Mouse (Mus musculus) limb, embryonic 15.5 days (tissue): ENCODE data around the gene Atg4d. TPM values are rescaled to one million over a fixed set of nuclear protein-coding genes. Genes with fewer than 3 reads are reported as not detected.

Experiments
- ATAC-seq: fragments of 200-750 bp; cut with Nextera tagmentation; 2 replicates; pipeline ENCODE4 v1.8.0; 2017; ENCODE audit warnings: low read depth, moderate TSS enrichment; ENCODE audit not compliant: insufficient number of reproducible peaks, low FRiP score, low TSS enrichment
- H3K27ac ChIP-seq: fragments of 300-500 bp; sonication (generic); 2 replicates; pipeline ENCODE4 v1.5.1; 2015; ENCODE audit warnings: moderate library complexity, mild to moderate bottlenecking, inconsistent platforms
- H3K27me3 ChIP-seq: fragments of 300-500 bp; sonication (generic); 2 replicates; pipeline ENCODE4 v1.6.1; 2015; ENCODE audit warnings: inconsistent platforms
- H3K36me3 ChIP-seq: fragments of 300-500 bp; sonication (generic); 2 replicates; pipeline ENCODE4 v1.6.1; 2015; ENCODE audit warnings: inconsistent platforms
- H3K4me1 ChIP-seq: fragments of 300-500 bp; sonication (generic); 2 replicates; pipeline ENCODE4 v1.6.1; 2015; ENCODE audit warnings: inconsistent platforms
- H3K4me2 ChIP-seq: fragments of 300-500 bp; sonication (generic); 2 replicates; pipeline ENCODE4 v1.6.1; 2015; ENCODE audit warnings: mild to moderate bottlenecking, inconsistent platforms
- H3K4me3 ChIP-seq: fragments of 300-500 bp; sonication (generic); 2 replicates; pipeline ENCODE4 v1.5.1; 2015; ENCODE audit warnings: mild to moderate bottlenecking, inconsistent platforms
- H3K9ac ChIP-seq: fragments of 300-500 bp; sonication (generic); 2 replicates; pipeline ENCODE4 v1.6.1; 2015; ENCODE audit warnings: inconsistent platforms
- H3K9me3 ChIP-seq: fragments of 300-500 bp; sonication (generic); 2 replicates; pipeline ENCODE4 v1.6.1; 2016; ENCODE audit warnings: inconsistent platforms
- WGBS: fragments of 180-500 bp; shearing (Covaris S2); methylation state at CpG from one replicate; pipeline ENCODE4 v1.1.7; 2015; 5-methylcytosine and 5-hydroxymethylcytosine counted together
- polyA plus RNA-seq: library from polyadenylated mRNA; unstranded; fragments of >200 nt; fragmentation: Nextera tagmentation; extraction: Ambion mirVana; gene quantifications from 2 replicates; pipeline ENCODE4 v1.2.1, GENCODE M21; 2015

Gene Atg4d
- polyA plus RNA-seq, 1 experiment from 2014 or later, result 40.8 TPM

- no peak overlapping the region for H3K27ac ChIP-seq
- no peak for ATAC-seq
- no peaks in the 10 kb centered on the region for H3K27me3 ChIP-seq
- no peak overlapping the region for H3K4me2 ChIP-seq
- H3K4me1 ChIP-seq, result no peaks in the 10 kb centered on the region
- H3K9ac ChIP-seq, result no peak overlapping the region
- H3K36me3 ChIP-seq, result no peaks in the 10 kb centered on the region
- no peak overlapping the region for H3K4me3 ChIP-seq
- no peaks in the 10 kb centered on the region for H3K9me3 ChIP-seq
- WGBS, result 82% methylated on average over 10 of the region's 10 CpGs
Measured at GRCm38 (mm10) chr9:21299014-21299413, 33.9 kb downstream of the Atg4d start.

GRCm38 (mm10) chr9:21305065-21305464 is 40.0 kb downstream of the Atg4d start:
- Histone ChIP-seq H3K27ac (no peak overlapping the region), H3K27me3 (no peaks in the 10 kb centered on the region), H3K4me3 (no peak overlapping the region), H3K4me2 (no peak overlapping the region), H3K4me1 (no peaks in the 10 kb centered on the region), H3K9me3 (no peaks in the 10 kb centered on the region), H3K36me3 (no peaks in the 10 kb centered on the region), H3K9ac (no peak overlapping the region)
- no peak for ATAC-seq
- WGBS, result 72% methylated on average over 7 of the region's 7 CpGs

DNA sequence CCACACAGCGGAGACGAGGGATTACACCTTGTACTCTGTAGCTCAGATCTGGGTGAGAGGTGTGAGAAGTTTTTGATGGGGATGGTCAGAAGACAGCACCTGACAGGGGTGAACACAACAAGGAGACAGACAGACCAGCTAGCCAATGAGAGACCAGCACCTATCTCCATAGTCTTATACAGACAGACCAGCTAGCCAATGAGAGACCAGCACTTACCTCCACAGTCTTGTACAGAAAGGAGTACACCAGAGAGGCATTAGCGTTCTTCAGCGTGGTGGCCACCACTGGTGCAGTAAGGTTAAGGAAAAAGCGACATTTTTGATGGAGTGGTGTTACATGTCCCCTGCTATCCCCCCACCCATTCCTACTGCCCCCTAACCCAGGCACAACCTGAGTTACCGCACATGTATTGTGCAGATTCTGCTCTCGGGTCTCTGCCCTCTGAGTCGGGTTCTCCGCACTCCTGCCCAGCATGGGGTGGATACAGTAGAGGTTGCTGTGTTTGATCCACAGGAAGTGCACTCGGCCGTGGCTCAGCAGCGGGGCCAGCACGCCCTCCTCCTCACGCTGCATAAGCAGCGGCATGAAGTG is 44.2 kb downstream of the Atg4d start:
- H3K9me3 ChIP-seq, result no peaks in the 10 kb centered on the region
- no peak overlapping the region for H3K4me3 ChIP-seq
- peaks cover 9% of the 10 kb centered on the region; the same call in 1 of the 2 replicates for H3K4me1 ChIP-seq
- ATAC-seq, result no peak
- 59% methylated on average over 15 of the region's 15 CpGs for WGBS
- H3K27me3 ChIP-seq, result peaks cover 17% of the 10 kb centered on the region
- no peaks in the 10 kb centered on the region for H3K36me3 ChIP-seq
- H3K4me2 ChIP-seq, result no peak overlapping the region
- H3K27ac ChIP-seq, result no peak overlapping the region
- H3K9ac ChIP-seq, result no peak overlapping the region

- WGBS, result 26% methylated on average over 7 of the region's 7 CpGs
- Histone ChIP-seq H3K27ac (no peak overlapping the region), H3K9ac (no peak overlapping the region), H3K4me3 (peak overlapping the region; percentile 33), H3K9me3 (no peaks in the 10 kb centered on the region), H3K4me2 (peak overlapping the region; percentile 7; the same call in 1 of the 2 replicates), H3K27me3 (peaks cover 17% of the 10 kb centered on the region), H3K4me1 (peaks cover 20% of the 10 kb centered on the region), H3K36me3 (no peaks in the 10 kb centered on the region)
- ATAC-seq, result no peak
Measured at GRCm38 (mm10) chr9:21311695-21312094, 46.6 kb downstream of the Atg4d start.

- H3K27ac ChIP-seq, result no peak within 1 kb of the TSS
- no peaks in the 10 kb centered on the region for H3K36me3 ChIP-seq
- ATAC-seq, result no peak
- H3K4me3 ChIP-seq, result peak within 1 kb of the TSS; percentile 33
- 14% methylated on average over 32 of the region's 35 CpGs for WGBS
- no peaks in the 10 kb centered on the region for H3K9me3 ChIP-seq
- peaks cover 17% of the 10 kb centered on the region for H3K27me3 ChIP-seq
- no peak within 1 kb of the TSS; the same call in 1 of the 2 replicates for H3K9ac ChIP-seq
- H3K4me1 ChIP-seq, result peaks cover 20% of the 10 kb centered on the region
- H3K4me2 ChIP-seq, result peak within 1 kb of the TSS; percentile 7
Measured at GRCm38 (mm10) chr9:21312134-21312533, 47.0 kb downstream of the Atg4d start, which contains the start of gene Ap1m2. Ap1m2 (minus strand) TSS chr9:21312337.

DNA sequence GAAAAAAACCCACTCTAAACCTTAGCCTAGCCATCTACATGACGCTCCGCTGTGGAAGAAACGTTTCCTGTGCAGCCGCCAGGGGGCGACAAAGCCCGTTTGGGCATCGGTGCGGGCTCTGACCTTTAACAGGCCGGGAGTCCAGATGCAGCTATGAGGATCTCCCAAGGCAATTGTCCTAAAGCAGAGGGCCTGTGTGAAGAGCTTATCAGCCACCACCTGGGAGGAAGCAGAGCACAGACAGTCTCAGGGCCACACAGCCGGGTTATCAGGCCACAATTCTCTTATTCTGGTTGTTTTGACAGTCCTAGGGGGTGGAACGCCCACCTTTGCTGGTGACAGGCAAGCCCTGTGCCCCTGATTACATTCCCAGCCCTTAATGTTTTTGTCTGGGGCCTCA is 48.3 kb downstream of the Atg4d start:
- 8% methylated on average over 11 of the region's 11 CpGs for WGBS
- Histone ChIP-seq H3K27me3 (peaks cover 17% of the 10 kb centered on the region), H3K4me1 (peaks cover 20% of the 10 kb centered on the region), H3K4me2 (no peak overlapping the region), H3K4me3 (no peak overlapping the region), H3K9ac (no peak overlapping the region), H3K36me3 (no peaks in the 10 kb centered on the region), H3K9me3 (no peaks in the 10 kb centered on the region), H3K27ac (no peak overlapping the region)
- ATAC-seq, result peak; percentile 28; the same call in 1 of the 2 replicates

- peaks cover 20% of the 10 kb centered on the region for H3K4me1 ChIP-seq
- peaks cover 17% of the 10 kb centered on the region for H3K27me3 ChIP-seq
- WGBS, result 67% methylated on average over 9 of the region's 9 CpGs
- H3K4me2 ChIP-seq, result no peak overlapping the region
- ATAC-seq, result no peak
- H3K9me3 ChIP-seq, result no peaks in the 10 kb centered on the region
- no peak overlapping the region for H3K9ac ChIP-seq
- H3K4me3 ChIP-seq, result no peak overlapping the region
- no peak overlapping the region for H3K27ac ChIP-seq
- no peaks in the 10 kb centered on the region for H3K36me3 ChIP-seq
Measured at GRCm38 (mm10) chr9:21314367-21315140, 49.5 kb downstream of the Atg4d start.

GRCm38 (mm10) chr9:21315421-21315820 is 50.3 kb downstream of the Atg4d start:
- Histone ChIP-seq H3K4me2 (no peak overlapping the region), H3K4me1 (peaks cover 24% of the 10 kb centered on the region), H3K9ac (no peak overlapping the region), H3K9me3 (no peaks in the 10 kb centered on the region), H3K36me3 (no peaks in the 10 kb centered on the region), H3K27ac (peak overlapping the region; percentile 33; the same call in 1 of the 2 replicates), H3K4me3 (no peak overlapping the region), H3K27me3 (peaks cover 17% of the 10 kb centered on the region)
- 40% methylated on average over 5 of the region's 5 CpGs for WGBS
- no peak for ATAC-seq

DNA sequence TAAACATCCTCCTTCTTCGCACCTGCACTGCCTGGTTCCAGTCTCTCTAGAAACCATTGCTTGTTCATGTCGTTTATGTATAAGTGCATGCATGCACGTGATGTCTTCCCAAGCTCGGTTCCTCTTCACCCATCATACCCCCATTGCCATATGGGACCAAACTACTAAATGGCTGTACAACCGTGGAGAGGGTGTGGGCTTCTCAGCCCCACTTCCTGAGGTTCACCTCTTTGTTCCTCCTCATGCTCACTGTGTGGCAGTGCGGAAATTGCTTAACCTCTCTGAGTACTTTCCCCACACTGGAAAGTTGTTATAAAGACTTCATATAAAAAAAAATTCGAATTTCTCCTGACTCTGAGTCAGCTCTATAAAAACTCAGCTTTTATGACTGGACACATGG is 51.6 kb downstream of the Atg4d start:
- Histone ChIP-seq H3K9me3 (no peaks in the 10 kb centered on the region), H3K36me3 (no peaks in the 10 kb centered on the region), H3K27me3 (peaks cover 11% of the 10 kb centered on the region), H3K4me1 (peaks cover 32% of the 10 kb centered on the region), H3K27ac (no peak overlapping the region), H3K4me3 (no peak overlapping the region), H3K9ac (no peak overlapping the region), H3K4me2 (no peak overlapping the region)
- no peak for ATAC-seq
- 69% methylated on average over 7 of the region's 7 CpGs for WGBS

- Histone ChIP-seq H3K27ac (no peak overlapping the region), H3K27me3 (no peaks in the 10 kb centered on the region), H3K9me3 (no peaks in the 10 kb centered on the region), H3K9ac (no peak overlapping the region), H3K4me2 (no peak overlapping the region), H3K4me1 (peaks cover 30% of the 10 kb centered on the region), H3K36me3 (no peaks in the 10 kb centered on the region), H3K4me3 (no peak overlapping the region)
- 92% methylated on average over 6 of the region's 6 CpGs for WGBS
- no peak for ATAC-seq
Measured at GRCm38 (mm10) chr9:21318792-21319191, 53.7 kb downstream of the Atg4d start.

GRCm38 (mm10) chr9:21319503-21319902 is 54.4 kb downstream of the Atg4d start:
- H3K9ac ChIP-seq, result no peak overlapping the region
- H3K4me3 ChIP-seq, result no peak overlapping the region
- ATAC-seq, result no peak
- H3K27me3 ChIP-seq, result no peaks in the 10 kb centered on the region
- WGBS, result 89% methylated on average over 4 of the region's 4 CpGs
- H3K27ac ChIP-seq, result no peak overlapping the region
- no peaks in the 10 kb centered on the region for H3K36me3 ChIP-seq
- H3K9me3 ChIP-seq, result no peaks in the 10 kb centered on the region
- H3K4me2 ChIP-seq, result no peak overlapping the region
- H3K4me1 ChIP-seq, result peaks cover 33% of the 10 kb centered on the region

DNA sequence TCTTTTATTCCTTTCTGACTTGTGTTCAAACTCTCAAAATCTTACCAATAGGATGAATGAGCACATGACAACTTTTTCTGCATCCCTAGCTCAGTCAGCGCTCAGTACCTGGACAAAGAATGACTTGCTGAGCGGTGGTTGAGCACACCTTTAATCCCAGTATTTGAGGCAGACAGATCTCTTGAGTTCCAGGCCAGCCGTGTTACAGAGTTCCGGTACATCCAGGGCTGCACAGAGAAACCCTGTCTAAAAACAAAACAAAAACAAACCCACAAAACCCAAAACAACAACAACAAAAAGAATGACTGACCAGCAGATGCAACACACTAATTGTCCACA is 55.2 kb downstream of the Atg4d start:
- WGBS, result 16% methylated on average over 4 of the region's 4 CpGs
- peaks cover 26% of the 10 kb centered on the region for H3K4me1 ChIP-seq
- no peaks in the 10 kb centered on the region for H3K36me3 ChIP-seq
- peak; percentile 53; the same call in 1 of the 2 replicates for ATAC-seq
- 0 out of 2 replicates have a peak overlapping the region, but pooled peaks have one; percentile 64 for H3K27ac ChIP-seq
- H3K4me3 ChIP-seq, result peak overlapping the region; percentile 71
- peak overlapping the region; percentile 67; the same call in 1 of the 2 replicates for H3K9ac ChIP-seq
- H3K4me2 ChIP-seq, result peak overlapping the region; percentile 83
- H3K27me3 ChIP-seq, result no peaks in the 10 kb centered on the region
- H3K9me3 ChIP-seq, result no peaks in the 10 kb centered on the region
